Mouse (Mus musculus): ENCODE data around the gene 4933434E20Rik.

4933434E20Rik gene

GRCm38 (mm10) chr3:90081365-90082240, 30.2 kb downstream of the 4933434E20Rik start:
- DNase-seq (ENCODE audit: low spot score): no peak

DNA sequence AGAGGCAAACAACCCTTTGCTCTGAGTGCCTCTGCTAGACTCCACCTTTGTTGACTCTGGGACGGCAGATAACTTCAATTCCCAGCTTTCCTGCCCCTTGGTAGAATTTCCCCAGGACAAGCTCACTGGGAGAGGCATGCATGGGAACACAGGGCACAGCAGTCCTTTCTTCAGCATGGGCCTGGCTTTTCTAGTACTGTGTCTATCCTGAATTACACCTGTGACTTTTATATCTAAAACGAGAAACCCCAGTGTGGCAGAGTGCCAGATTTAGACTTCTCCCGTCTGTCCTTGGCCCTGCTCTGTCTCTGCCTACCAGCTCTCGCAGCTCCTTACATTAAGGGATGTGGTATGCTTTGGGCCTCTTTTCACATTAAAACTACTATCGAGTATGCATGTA, 31.6 kb downstream of the 4933434E20Rik start:
- DNase-seq (ENCODE audit: low spot score): peak; percentile 52

GRCm38 (mm10) chr3:90083698-90084324, 32.4 kb downstream of the 4933434E20Rik start:
- peak; percentile 53 for DNase-seq (ENCODE audit: low spot score)

GRCm38 (mm10) chr3:90084790-90085189, 33.4 kb downstream of the 4933434E20Rik start:
- no peak for DNase-seq (ENCODE audit: low spot score)

GRCm38 (mm10) chr3:90085281-90085680, 33.8 kb downstream of the 4933434E20Rik start:
- no peak for DNase-seq (ENCODE audit: low spot score)

DNA sequence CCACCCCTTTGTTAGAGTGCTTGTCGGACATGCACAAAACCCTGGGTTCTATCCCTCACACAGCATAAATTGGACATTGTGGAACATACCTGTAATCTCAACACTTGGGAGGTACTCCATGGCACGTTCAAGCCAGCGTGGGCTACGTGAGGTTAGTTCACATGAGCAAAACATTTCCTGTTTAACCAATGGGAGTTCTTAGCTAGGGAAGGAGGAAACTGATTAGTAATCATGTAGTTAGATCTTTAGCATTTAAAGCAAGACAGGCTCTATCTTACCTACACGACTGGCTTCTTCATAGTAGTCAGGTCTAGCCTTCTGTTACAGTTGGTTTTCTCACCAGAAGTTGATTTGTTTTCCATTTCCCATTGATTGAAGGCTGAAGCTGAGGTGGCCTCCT, 34.6 kb downstream of the 4933434E20Rik start:
- DNase-seq (ENCODE audit: low spot score): no peak

DNA sequence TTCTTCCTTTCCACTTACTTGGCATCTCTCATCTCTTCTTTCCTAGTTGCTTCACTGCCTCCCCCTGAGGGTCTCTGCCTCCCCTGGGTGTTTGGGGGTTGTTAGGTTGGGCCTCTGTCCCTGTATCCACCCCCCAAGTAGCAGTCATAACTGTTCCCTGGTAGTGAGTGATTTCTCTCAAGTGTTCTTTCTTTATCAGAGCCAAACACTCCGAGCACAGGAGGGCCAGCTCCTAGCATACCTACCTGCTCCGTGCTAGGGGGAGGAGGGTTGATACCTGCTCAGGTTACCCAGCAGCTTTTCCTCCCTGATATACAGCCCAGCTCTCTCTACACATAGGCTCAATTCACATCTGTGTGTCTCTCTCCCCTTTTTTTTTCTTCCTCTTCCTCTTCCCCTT, 37.2 kb downstream of the 4933434E20Rik start:
- no peak for DNase-seq (ENCODE audit: low spot score)

GRCm38 (mm10) chr3:90090892-90091291, 39.5 kb downstream of the 4933434E20Rik start:
- no peak for DNase-seq (ENCODE audit: low spot score)

DNA sequence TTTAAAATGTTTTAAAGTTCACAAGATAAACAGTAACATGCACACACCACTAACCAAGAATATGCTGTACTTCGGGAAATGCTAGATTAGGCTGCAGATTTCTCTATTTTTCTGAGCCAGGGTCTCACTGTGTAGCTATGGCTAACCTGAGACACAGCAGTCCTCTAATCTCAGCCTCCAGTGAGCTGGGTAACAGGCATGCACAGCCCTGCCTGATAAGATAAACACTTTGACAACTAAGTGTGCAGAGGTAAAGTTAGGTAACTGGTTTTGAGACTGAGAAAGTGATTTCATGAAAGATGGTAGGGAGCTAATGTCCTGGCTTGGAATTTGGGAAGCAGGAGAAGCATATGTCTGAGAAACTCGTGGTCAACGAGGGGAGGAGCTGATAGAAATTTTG, 43.0 kb downstream of the 4933434E20Rik start:
- no peak for DNase-seq (ENCODE audit: low spot score)

DNA sequence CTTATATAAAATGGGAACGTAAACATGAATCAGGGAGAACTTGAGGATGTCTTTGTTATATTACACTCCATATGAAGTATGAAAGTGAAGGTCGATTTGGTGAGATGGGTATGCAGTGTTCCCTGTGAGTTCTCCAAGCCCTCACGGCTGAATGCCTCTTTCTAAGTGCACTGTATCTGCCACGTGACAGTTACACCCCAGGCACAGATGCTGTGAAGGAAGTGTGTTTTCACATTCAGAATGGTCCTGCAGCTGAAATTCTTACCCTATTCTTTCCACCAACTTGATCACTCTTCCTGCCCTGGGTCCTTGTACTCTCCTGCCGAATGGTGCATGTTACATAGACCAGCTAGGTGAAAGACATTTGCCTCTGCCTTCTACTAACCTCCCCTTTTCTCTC, 46.5 kb downstream of the 4933434E20Rik start:
- DNase-seq (ENCODE audit: low spot score): no peak

DNA sequence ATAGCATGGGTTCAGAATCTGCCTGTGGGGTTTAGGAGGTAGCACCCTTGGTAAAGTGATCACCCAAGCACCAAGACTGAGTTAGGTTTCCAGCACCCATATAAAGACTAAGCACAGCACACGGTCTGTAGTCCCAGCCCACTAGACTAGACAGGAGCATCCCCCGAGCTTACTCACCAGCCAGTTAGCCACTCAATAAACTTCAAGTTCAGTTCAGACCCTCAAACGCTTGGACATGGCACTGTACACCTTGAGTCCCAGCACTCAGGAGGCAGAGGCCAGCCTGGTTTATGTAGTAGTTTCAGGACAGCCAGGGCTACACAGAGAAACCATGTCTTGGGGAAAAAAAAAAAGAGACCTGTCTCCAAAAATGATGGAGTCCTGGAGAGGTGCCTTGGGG, 49.6 kb downstream of the 4933434E20Rik start:
- no peak for DNase-seq (ENCODE audit: low spot score)

DNA sequence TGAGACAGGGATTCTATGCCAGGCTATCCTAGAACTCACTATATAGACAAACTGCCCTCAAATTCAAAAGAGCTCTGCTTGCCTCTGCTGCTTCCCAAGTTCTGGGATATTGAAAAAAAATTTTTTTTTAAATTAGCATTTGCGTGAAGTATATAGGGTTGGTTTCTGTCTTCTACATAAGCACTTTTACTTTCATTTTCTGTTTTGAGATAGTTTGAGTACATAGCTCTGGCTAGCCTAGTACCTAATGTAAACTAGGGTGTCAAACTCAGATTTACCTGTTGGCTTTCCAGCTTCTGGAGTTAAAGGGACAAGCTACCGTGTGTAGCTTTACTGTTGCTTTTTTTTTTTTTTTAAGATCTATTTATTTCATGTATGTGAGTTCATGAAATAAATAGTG, 50.2 kb downstream of the 4933434E20Rik start:
- DNase-seq (ENCODE audit: low spot score): no peak

GRCm38 (mm10) chr3:90102239-90102638, 50.8 kb downstream of the 4933434E20Rik start:
- no peak for DNase-seq (ENCODE audit: low spot score)

DNA sequence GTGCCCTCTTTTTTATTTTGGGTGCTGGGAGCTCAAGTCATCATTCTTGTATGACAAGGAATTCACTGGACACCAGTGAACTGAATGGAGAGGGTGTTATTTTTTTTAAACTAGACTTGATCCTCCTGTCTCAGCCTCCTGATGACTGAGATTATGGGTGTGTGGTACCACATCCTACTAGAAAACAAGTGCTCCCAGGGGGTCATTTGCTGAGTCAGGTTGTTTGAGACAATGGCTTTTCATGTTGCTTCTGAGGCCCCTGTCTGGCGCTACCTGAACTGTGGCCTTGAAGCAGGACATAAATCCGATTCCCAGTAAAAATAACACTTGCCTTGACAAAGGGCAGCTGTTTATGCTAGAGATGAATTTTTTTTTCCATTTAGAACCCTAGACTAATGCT, 51.7 kb downstream of the 4933434E20Rik start:
- DNase-seq (ENCODE audit: low spot score): no peak

GRCm38 (mm10) chr3:90103938-90104337, 52.5 kb downstream of the 4933434E20Rik start, which contains the start of gene Nup210l:
Nup210l (plus strand) TSS chr3:90104132.
- no peak for DNase-seq (ENCODE audit: low spot score)

DNA sequence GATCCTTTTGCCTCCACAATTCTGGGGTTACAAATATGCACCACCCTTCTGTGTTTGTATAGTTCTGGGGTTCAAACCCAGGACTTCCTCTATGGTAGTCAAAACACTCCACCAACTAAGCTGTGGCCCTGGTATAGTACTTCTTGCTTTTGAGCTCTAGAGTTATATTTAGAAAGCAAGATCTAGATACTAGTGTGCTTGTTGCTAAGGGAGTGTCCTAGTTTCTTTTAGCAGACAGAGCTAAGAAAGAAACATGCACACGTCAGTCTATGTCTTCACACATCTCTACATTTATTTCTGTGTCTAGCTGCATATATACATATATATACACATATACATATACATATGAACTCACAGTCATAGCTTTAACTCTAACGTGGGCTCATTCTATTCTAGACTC, 60.3 kb downstream of the 4933434E20Rik start:
- DNase-seq (ENCODE audit: low spot score): no peak

DNA sequence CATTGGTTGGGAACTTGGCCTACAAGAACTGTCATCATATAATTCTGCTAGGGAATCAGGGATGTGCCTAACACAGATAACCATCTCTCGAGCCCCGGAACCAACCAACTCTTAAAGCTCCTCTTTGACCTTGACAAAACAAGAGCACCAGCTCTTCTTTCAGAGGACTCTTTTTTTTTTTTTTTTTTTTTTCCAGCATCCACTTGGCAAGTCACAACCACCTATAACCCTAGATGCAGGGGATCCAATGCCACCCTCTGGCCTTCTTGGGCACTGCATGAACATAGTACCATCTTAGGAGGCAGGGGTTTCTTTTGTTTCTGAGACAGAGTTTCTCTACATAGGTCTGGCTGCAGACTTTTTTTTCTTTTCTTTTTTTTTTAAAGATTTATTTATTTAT, 62.9 kb downstream of the 4933434E20Rik start:
- DNase-seq (ENCODE audit: low spot score): no peak

DNA sequence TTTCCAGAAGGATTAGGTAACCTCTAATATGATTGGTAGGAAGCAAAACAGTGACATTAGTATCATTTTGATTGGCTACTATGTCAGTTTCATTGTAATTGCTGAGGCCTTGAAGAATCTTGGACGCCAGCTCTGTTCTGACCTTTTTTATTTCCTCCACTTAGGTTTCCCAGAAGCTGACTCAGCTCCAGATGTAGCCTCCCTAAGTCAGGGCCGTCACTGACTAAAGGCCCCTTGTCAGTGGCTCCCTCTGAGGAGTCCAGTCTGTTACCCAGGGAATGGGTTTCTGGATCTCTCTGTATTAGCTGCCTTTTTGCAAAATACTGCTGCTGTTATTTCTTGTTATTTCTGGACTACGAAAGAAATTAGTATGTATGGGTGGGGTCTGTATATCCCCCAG, 64.1 kb downstream of the 4933434E20Rik start:
- no peak for DNase-seq (ENCODE audit: low spot score)

All from layer of hippocampus, adult 11-12 months (tissue).